Mouse (Mus musculus) neural tube, embryonic 10.5 days (tissue): Measurements from ENCODE around the gene Uggt2.

Experiments used
- DNase-seq: peaks from one replicate; pipeline ENCODE4 v3.0.0-alpha.2; 2017; ENCODE audit warnings: low spot score; ENCODE audit errors: extremely low spot score

Gene Uggt2

DNA sequence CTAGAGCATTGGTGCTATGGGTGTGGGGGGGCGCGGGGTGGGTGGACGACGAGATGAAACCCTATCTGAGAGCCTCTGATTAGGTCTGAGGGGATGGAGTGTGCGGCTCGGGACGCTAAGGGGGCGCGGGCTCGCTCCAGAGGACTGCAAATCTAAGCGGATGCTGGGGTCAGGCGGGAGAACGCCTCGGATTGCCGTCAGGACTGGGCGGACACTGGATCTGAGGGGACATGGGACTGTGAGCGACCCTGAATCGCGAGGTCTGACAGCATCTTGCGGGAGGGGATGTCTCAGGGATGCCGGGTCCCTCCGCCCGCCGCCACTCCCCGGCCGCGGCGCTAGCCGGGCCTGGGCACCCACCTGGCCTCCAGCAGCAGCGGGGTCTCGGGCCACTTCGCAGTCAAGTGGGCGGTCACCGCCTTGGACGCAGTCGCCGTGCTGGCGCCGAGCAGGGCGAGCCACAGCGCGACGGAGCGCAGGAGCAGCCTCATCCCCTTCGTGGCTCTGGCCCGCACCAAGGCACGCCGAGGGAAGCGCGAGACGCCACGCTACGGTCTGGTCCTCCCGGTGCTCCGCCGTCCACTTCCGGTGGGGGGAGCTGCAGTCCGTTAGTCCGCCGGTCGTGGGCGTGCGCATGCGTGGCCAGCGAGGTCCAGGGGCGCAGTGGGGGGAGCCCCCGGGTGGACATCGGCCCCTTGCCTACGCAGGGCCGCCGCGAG, at the start of gene Uggt2:
Gene Uggt2 (minus strand): TSS at position 580 of the 719 bp plus-strand sequence.
- peak; percentile 93 for DNase-seq

DNA sequence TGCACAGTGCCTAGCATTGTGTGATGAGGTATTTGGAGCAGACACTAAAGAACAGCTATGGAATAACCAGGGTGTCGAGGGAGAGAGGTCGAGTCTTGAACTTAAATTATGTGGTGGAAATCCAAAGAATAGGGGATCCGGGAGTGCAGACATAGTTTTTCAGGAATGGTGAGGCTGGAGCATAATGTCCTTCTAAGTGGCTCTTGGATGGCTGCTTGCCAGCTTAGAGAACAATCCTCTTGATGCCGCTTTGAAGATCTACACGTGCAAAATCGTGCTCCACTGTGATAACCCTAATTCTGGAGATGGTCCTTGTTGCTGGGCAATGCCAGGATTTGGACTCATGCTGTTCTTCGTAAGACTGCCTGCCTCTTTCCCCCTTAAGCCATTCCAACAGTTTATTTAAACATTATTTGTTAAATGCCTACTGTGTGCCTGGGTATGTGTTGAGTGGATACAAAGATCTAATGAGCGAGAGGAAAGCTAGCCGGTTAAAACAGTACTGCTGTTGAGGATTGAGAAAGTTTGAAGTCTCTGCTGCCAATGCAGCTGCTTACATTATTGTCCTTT, 40.2 kb upstream of the Uggt2 start:
- no peak for DNase-seq

DNA sequence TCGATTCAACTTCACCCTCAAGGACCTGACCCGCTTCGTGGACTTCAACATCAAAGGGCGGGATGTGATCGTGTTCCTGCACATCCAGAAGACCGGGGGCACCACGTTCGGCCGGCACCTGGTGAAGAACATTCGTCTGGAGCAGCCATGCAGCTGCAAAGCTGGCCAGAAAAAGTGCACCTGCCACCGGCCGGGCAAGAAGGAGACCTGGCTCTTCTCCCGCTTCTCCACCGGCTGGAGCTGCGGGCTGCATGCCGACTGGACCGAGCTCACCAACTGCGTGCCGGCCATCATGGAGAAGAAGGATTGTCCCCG, 39.5 kb upstream of the Uggt2 start:
- DNase-seq: peak; percentile 48

DNA sequence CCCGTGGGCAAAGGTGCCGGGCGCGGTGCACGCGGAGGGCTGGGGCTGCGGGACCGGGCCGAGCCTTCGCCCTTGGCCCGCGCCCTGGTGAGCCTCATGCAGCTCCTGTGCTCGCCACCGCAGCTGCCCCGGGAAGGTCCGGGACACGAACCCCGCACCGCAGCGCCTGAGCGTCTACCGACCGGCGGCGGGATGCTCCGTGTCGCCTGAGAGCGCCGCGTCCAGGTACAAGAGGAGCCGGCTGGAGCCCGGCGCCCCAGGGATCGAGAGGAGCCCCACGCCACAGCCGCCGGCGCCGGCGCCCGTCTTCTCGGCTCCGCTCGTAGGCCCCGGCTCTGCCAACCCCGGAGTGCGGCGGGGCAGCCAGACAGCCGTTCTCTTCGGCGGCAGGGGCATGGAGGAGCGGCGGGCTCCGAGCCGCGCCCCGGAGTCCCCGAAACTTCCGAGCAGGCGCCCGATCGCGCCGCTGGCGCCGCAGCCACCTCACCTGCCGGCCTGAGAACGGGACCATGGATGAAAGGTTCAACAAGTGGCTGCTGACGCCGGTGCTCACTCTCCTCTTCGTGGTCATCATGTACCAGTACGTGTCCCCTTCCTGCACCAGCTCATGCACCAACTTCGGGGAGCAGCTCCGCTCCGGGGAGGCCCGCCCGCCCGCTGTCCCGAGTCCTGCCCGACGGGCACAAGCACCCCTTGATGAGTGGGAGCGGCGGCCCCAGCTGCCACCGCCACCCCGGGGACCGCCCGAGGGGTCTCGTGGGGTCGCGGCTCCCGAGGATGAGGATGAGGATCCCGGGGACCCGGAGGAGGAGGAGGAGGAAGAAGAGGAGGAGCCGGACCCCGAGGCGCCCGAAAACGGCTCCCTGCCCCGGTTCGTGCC, 38.9 kb upstream of the Uggt2 start, which contains the start of gene Hs6st3:
Gene Hs6st3 (plus strand): TSS at position 436 of the 880 bp plus-strand sequence.
- peak; percentile 67 for DNase-seq

DNA sequence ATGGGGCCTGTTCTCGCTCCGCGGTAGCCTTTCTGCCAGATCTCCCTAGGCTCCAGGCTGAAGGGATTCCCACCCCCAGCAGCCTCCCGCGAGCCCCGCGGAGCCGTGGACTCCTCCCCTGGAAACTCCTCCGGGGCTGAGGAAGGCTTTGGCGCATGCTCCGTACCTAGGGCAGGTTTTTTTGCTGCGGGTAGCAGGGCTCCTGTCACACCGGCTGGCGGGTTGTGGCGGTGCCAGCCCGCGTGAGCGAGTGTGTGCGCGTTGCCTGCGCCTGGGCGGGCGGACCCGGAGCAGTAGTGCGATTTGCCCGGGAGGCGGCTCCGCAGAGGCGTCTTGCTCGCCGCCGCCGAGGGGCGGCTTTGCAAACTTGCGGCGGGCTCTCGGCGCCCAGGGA, 38.3 kb upstream of the Uggt2 start:
- DNase-seq: peak; percentile 81

DNA sequence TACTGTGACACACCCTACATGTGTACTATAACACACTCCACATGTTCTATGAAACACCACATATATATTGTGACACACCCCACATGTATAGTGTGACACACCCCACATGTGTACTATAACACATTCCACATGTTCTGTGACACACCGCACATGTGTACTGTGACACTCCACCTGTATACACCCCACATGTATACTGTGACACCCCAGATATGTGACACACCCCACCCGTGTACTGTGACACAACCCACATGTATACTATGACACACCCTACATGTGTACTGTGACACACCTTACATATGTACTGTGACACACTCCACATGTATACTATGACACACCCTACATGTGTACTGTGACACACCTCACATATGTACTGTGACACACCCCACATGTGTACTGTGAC, 28.1 kb upstream of the Uggt2 start:
- no peak for DNase-seq

DNA sequence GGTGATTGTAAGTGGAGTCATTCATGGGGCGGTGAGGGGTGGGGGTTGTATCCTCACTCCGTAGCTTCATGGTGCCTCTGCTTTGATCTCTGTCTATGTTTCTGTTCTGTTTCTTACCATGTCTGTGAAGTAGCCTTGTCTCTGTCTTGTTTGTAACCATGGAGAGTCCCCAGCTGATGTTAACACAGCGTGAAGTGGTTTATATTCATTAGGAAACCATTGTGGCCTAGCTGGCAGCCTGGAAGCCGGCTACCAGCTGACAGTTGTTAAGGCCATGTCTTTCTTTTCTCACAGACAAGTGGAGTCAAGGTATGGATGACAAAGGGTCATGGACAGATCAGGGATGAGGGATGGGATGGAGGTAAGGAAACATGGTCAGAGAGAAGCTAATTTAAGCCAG, 26.6 kb upstream of the Uggt2 start:
- no peak for DNase-seq

DNA sequence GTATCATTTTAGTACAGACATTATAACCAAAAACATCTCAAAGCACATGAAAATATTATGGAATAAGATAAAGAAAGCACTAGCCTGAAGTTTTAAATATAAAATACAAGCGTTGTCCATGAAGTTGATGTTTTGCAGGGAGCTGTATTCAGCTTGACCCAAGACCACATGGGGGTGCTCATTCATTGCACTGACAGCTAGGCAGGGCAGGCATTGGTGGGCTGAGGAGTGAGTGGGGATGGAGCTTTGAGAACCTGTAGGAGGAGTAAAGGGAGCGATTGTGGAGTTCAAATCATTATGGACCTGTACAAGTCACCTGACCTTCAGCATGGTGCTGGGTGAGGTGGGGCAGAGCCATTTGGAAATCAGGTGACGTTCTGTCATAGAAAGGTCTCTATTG, 24.8 kb upstream of the Uggt2 start:
- DNase-seq: peak; percentile 29

DNA sequence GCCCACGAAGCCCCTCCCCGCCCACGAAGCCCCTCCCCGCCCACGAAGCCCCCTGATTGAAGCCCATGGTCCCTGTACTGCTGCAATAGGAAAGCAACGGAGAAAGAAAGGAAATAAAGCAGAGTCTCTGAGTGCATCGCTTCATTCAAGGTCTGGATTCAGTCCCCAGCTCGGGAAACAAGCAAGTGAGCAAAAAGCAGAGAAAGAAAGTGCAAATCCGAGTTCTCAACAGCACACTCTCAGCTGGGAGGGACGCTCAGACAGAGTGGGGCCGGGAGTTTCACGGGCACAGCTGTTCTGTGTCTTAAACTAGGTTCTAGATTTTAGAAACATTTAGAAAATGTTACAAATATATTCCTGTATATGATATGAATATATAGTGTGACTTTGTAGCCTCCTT, 24.4 kb upstream of the Uggt2 start:
- DNase-seq: no peak

DNA sequence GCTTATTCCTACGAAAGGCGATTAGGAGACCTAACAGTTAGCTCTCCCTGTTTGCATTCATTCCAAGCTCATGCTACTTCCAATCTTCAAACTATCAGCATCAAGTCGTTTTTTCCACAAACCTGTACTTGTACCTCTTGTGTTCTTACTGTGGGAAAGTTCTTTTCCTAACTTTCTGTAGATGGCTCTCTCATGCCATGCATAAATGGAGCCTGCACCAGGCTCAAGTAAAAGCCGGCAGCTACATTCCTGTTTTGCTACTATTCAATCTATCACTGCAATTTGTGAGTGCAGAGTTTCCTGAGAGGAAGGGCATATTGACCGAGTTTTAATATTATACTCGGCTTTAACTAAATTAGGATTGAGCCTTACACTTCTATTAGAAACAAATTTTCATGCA, 13.3 kb upstream of the Uggt2 start:
- DNase-seq: no peak

DNA sequence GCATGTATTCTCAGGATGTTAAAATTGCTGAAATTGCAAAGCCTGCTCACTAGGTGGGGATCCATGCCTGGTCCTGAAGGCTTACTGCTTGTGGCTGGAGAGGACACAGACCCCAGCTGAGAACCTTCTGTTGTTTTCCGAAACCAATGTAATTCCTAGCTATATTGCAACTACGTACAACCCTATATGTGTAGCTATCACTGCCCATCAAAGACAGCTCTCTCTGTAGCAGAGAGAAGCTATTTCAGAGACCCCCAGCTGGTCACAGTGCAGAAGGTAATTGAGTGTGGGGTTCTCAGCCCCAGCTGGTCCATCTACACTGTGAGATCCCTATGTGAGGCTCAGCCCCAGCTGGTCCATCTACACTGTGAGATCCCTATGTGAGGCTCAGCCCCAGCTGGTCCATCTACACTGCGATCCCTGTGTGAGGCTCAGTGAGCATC, 10.6 kb upstream of the Uggt2 start:
- DNase-seq: no peak

DNA sequence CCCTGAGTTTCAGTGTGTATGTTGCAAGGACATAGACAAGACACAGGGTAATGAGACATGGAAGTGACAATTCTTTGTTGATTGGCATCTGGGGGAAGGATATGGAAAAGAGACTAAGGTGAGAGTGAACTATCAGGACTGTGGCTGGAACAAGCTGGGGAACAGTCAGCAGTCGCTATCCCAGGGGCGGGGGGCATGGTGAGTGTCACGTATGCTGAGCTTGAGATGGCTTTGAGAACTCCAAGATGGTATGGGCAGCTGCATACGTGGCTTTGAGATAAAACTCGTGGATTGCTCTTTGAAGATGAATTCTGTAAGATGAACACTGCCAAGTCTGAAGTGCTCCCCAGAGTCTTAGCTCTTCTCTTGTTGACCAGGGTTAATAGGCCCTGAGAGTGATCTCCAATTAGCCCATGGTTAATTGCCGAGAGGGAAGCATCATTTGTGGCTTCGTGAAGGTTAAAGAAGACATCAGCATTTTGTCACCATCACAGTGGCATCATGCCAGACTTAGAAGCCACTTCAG, 9.6 kb upstream of the Uggt2 start:
- DNase-seq: no peak

DNA sequence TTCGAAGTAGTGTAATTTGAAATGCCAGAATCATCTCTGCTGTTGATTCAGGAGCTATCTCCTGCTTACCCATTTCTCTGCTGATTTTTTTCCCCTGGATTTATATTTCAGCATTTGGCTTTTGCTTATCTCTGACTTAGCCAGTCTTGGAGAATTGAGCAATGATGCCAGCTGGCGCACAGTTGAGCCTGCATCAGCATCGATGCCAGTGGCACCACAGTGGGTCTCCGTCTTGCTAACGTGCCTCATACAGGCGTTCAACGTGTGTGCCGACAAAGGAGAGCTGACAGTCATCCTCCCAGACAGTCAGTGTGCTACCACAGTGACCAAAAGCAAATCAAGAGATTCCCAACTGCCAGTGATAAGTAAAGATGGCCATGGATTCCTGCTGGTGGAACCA, 8.4 kb upstream of the Uggt2 start:
- DNase-seq: no peak

DNA sequence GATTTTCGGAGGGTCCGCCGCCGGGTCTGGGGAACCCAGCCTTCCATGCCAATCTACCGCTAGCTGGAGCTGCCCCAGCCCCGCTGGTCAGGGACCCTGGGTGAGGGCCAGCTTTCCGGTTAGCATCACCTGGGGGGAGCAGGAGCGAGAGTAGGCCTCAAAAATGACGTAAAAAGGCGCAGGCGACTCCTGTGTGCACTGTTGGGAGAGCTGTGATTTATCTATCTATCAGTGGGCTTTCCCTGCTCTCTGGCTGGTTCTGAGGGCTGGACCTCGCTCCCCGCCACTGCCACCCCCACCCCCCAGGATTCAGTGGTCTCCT, 301 bp upstream of the Uggt2 start:
- DNase-seq: no peak

DNA sequence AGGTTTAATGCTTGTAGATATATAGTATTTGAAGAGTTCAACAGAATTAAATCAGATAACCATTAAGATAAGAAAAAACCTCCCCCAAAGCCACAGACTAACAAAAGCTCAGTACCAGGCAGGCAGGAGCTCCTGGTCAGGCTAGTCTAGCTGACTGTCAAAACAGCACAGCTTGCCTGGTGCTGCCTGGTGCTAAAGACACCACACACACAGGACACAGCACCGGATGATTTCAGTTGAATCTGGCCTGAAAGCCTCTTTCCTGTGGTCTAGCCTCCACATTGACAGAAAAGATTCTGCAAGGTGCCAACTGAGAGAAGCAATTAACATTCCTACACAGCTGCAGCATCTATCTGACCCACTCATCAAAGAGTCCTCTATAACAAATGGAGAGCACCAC, 37.4 kb downstream of the Uggt2 start:
- DNase-seq: no peak

DNA sequence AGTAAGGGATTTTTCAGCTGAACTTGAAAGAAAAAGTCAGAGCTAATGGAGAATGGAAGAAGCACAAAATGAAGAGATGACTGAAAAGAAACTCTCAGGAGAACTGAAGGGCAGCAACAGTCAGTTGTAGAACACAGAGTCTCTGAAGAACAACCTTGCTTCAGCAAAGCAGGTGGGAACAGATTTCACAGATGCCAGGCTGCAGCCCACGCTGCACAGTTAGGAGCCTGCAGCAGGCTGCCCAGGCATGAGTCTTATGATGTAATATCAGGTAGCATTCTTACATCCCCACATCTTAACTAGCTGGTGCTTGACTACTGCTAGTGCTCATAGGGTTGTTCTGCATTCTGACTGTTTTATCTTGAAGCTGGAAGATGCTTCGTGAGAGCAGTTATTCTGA, 38.5 kb downstream of the Uggt2 start:
- DNase-seq: no peak

DNA sequence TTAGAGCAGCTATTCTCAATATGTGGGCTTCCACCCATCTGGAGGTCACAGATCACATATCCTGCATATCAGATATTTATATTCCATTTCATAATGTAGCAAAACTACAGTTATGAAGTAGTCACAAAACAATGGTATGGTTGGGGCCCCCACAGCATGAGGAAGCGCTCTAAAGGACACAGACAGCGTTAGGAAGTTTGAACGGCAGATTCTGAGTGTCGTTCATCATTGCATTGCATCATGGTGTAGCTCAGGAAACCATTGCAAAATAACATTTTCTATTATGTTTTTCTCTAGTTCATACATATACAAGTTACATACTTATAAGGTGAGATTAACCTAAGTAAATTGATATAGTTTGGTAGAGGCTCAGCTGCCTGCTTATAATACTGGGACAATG, 42.2 kb downstream of the Uggt2 start:
- DNase-seq: no peak

DNA sequence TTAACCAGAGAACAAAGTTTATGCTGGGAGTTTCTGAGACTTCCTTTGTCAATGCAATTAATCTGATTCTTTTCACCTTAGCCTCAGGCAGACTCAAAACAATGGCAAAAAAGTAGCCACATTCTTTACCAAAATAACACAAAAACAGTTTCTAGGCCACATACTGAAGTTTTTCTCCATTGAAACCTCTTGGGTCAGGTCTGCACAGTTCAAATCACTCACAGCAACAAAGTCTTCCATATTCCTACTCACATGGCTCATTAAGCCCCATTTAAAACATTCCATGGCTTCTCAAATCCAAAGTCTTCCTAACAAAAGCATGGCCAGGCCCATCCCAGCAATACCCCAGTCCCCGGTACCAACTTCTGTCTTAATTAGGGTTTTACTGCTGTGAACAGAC, 46.3 kb downstream of the Uggt2 start:
- DNase-seq: no peak

DNA sequence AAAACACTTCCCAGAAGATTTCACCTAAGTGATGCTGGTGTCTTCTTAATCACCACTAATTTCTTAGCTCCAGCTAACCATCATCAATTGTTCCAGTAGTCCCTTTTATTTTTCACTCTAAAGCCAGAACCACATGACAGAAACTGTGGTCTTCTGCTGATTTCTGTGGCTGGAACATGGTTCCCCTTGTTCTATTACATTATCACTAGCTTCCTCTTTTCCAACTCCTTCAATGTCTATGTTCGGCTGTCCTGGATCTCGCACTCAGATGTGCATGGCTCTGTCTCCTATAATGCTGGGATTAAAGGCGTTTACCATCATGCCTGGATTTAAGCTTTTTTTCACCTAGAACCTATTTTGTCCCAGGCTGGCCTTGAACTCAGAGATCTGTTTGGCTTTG, 46.9 kb downstream of the Uggt2 start:
- no peak for DNase-seq

DNA sequence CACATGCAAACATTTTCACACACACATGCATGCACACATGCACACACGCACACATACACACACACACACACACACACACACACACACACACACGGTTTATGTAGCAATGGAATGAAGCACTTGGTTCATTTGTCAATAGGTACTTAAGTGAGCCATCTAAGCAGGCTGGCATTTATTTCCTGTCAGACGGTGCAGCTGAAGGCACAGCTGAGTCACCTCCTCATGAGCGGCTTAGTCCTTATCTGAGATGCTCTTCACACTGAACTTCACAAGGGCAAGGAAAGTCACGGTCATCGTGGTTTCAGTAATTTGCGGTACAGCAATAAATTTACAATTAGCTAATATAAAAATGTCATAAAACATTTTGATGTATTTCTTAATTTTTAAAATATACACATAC, 55.5 kb downstream of the Uggt2 start:
- DNase-seq: no peak

DNA sequence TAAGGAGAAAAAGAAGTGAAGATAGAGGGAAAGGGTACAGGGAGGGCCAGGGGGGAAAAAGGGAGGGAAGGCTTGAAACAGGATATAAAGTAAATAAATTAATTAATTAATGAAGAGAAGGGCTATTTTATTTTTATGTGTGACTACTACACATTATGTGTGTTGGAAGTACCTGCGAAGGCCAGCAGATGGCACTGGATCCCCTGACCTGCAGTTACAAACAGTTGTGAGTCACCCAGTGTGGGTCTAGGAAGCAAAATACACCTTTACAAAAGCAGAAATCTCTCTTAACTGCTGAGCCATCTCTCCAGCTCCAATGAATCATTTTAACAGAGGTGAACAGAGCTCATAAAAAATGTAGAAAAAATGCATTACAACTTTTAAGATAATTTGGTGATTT, 59.0 kb downstream of the Uggt2 start:
- no peak for DNase-seq

DNA sequence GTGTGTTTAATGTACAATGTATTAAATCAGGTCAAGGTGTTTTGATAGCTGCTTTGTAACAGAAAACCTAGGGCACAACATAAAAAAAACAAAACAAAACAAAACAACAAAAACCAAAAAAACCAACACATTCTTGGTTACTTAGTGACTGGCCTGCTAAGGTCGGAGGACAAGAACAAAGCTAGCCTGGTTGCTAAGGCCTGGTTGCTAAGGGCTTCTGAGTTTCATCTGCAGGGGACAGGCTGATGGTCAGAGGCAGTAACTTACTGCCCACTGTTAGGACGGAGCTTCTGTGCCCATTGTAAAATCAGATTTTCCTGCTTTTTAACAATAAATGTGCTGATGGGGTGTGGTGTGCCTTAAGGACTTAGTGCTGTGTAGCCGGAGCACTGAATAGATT, 61.5 kb downstream of the Uggt2 start:
- peak; percentile 32 for DNase-seq
